Mouse (Mus musculus): Measurements from ENCODE around the gene Prex1.

Prex1 gene

GRCm38 (mm10) chr2:166685824-166686223, 27.8 kb downstream of the Prex1 start:
- DNase-seq (ENCODE audit: low spot score) = no peak

- no peak for DNase-seq (ENCODE audit: low spot score)
These were observed 29.6 kb downstream of the Prex1 start for GRCm38 (mm10) chr2:166683885-166684544.

GRCm38 (mm10) chr2:166682866-166683265, 30.8 kb downstream of the Prex1 start:
- DNase-seq (ENCODE audit: low spot score) = no peak

GRCm38 (mm10) chr2:166678959-166679759, 34.5 kb downstream of the Prex1 start:
- no peak for DNase-seq (ENCODE audit: low spot score)

- no peak for DNase-seq (ENCODE audit: low spot score)
These were observed 36.7 kb downstream of the Prex1 start for GRCm38 (mm10) chr2:166676933-166677332.

GRCm38 (mm10) chr2:166676498-166676897, 37.1 kb downstream of the Prex1 start:
- no peak for DNase-seq (ENCODE audit: low spot score)

DNA sequence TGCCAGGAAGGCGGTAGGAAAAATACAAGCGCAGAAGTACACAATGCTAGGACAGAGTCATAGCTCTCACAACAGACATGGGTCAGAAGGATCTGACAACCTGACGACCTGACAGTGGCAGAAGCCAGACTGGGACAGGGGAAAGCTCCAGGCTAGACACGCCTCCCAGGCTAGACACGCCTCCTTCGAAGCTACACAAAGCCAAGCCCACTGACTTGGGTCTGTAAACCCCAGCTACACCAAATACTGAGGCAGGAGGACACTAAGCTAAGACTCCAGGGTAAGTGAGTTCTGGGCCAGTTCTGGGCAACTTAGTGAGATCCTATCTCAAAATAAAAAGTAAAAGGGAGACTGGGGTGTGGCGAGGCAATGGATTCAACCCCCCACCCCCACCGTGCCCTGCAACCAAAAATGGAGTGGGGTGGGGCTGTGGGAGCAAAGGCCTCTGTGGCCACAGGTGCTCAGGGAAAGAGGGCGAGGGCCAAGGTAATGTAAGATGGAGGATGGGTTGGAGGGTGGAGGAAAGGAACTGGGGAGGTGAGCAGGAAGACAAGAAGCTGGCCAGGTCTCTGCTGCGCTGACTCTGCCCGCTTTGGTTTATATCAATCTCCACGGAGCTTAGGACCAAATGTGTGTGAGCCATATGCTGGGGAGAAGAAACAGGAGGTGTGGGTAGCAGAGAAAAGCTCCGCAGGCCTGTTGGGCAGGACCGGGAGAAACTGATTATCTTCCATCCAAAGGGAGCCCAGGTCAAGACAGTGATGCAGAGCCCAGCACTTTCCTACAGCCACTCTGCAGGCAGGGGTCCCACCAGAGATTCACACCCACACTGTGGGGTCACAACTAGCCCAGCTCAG, 37.8 kb downstream of the Prex1 start:
- DNase-seq (ENCODE audit: low spot score) = no peak

DNA sequence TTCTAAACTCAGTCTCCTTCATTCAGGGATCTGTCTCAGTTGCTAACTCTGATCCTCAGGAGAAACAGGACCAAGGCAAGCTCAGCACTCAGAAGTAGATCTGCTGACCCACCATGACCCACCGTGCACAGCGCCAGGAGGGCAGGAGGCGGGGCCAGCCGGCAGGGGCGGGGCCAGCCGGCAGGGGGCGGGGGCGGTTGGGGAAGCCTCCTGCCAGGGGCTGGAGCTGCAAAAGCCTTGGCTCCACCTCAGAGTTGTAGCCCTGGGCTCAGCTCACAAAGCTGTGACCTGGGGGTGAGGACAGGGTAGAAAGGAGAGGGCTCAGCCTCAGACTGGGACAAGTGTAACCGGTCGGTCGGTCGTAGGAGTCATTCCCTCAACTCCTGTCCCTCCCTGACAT, 38.9 kb downstream of the Prex1 start:
- no peak for DNase-seq (ENCODE audit: low spot score)

DNA sequence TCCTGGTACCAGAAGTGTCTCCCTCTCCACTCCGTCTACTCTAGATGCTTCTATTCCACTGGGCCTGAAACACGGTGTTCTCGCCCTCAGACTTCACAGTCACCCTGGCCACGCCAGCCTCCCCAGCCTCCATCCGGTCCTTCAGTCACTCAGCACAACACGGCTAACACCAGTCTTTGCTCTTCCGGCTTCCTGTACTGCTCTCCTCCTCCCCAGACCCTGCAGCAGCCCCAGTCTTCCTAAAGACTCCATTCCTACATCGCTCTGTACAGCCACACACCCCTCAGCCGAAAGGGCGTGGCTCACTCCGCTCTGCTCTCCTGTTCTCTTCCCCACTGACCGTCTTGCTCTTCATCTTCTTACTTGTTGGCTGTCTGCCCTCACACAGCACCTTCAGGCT, 39.7 kb downstream of the Prex1 start:
- no peak for DNase-seq (ENCODE audit: low spot score)

GRCm38 (mm10) chr2:166672171-166672965, 41.3 kb downstream of the Prex1 start:
- DNase-seq (ENCODE audit: low spot score) = no peak

GRCm38 (mm10) chr2:166671614-166672013, 42.0 kb downstream of the Prex1 start:
- no peak for DNase-seq (ENCODE audit: low spot score)

- no peak for DNase-seq (ENCODE audit: low spot score)
These were observed 42.6 kb downstream of the Prex1 start for GRCm38 (mm10) chr2:166671019-166671418.

GRCm38 (mm10) chr2:166669922-166670321, 43.7 kb downstream of the Prex1 start:
- no peak for DNase-seq (ENCODE audit: low spot score)

DNA sequence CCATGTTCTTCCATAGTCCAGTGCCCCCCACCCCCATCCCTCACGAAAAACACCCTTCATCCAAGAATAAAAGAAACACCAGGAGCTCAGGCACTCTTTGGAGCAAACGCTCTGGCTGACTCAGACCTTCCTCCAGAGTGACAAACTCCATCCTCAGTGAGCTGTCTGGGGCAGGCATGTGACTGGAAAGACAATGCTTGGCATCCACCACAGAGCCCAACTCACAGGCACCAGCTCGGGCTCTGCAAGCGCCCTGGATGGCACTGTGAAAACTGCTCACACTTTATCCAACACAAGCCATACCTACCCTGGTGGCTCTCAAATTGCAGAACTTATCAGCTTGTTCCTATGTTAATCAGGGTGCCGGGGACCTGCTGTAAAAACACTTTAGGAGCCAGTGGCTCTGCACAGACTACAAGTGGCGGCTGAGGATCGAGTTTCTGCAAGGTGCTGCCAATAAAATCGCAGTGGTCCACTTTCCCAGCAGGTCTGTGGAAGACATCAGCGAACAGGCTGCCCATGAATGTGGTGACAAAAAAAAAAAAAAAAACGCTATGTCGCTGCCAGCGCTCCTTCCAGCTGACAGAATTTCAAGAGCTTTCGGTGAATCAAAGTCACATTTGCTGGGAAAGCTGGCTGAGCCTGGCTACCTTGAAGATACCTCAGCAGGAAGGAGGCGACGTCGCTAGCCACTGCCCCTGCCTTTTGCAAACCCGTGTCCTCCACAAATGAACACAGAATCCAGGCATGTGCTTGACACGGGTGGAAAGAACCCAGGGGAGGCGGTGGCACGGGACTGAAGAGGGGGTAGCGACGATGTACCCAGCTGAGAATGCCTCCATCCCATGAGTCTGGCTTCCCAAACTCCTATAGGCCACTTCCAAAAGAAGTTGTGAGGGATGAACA, 45.6 kb downstream of the Prex1 start:
- no peak for DNase-seq (ENCODE audit: low spot score)

DNA sequence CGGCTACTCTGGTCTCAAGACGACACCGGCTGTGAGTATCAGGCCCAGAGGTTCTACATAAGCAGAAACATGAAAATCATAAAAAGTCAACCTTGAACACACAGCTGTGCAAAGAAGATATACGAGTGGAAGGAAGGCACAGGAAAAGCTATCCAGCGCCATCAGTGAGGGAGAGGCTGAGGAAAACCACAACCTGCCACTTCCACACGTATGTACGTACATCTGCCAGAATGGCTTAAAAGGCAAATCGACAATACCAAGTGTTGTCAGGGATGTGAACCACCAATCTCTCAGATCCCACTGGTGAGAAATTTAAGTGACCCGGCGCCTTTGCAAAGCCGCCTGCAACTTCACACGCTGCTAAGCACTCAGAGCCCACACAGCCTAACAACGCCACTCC, 47.5 kb downstream of the Prex1 start:
- DNase-seq (ENCODE audit: low spot score) = no peak

- no peak for DNase-seq (ENCODE audit: low spot score)
These were observed 48.2 kb downstream of the Prex1 start for GRCm38 (mm10) chr2:166665244-166665922.

DNA sequence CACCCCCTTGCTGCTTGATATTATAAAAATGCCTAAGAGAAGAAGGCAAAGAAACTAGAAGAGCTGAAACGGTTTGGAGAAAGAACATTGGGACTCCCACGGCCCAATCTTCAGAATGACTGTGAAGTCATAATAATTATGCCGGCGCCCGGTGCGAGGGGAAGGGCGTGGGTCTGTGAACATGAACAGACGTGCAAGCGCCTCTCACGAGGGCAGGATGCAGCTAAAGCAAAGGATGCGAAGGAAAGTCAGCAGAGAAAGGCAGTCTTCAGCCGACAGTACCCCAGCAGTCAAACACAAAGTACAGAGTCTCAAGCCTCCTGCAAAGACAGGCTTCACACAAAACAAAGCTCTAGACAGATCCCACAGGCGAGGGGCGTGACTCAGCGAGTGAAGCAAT, 49.1 kb downstream of the Prex1 start:
- no peak for DNase-seq (ENCODE audit: low spot score)

DNA sequence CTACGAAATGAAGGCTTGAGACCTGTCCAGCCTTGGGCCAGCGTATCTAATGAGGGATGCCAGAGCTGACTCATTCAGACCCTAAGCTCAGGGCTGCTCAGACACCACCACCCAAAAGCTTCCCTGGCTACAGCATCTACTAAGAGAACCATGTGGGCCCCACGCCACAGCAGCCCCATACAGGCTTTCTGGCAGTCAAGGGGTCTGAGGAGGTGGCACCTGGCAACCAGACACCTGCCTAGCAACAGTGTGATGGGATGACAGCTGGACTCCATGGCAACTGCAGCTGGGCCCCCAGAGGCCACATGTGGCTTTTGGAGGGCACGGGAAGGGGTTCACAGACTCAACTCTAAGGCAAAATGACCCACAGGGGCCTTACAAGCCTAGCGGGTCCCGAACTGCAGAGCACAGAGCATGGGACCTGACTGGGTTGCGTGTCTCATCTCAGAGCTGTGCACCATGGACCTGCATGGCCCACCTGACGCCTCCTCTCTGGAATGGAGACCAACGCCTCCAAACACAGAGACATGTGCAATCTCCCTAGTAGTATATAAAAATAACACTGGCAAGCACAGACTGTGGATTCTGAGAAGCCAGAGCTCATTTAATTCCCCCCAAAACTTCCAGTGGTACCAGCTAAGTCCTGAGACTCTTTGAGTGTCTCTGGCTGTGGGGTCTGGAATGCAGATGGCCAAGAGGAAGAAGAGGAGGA, 50.2 kb downstream of the Prex1 start:
- DNase-seq (ENCODE audit: low spot score) = no peak

DNA sequence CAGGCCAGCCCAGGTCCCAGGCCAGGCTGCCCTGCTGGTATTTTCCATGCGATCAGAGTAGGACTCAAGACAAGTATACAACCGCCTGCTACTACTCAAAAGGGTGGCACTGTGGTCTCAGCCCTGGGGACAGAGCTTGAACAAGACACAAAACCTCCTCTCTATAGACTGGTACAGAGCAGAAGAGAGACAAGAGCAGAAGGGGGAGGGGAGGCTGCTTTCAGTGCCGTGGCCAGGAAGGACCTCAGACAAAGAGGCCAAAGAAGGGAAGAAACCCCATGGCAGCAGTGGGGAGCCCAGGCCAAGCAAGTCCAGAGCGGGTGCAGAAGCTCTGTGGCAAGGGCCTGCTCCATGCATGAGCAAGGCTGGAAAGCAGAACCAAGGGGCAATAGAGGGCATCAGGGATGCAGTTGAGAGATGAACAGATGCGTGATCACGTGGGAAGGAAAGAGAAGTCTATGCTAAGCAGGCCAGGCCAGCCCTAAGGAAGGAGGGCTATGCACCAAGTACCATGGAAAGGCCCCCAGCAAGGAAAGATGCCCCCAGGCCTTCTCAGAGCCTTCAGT, 51.0 kb downstream of the Prex1 start:
- no peak for DNase-seq (ENCODE audit: low spot score)

Measured in urinary bladder, postnatal 10 days (tissue).